Mouse (Mus musculus) limb, embryonic 12.5 days (tissue): ENCODE measurements around the gene Defa32. TPM values are rescaled to one million over a fixed set of nuclear protein-coding genes. Genes with fewer than 3 reads are reported as not detected.
"Not testable (repeated sequence)": the region's sequence is repeated elsewhere in the genome, so short reads cannot be mapped to it uniquely, and the experiment has no call there.

Source experiments
- ATAC-seq: fragments of 200-750 bp; cut with Nextera tagmentation; 2 replicates; pipeline ENCODE4 v1.8.0; 2017; ENCODE audit warnings: low read depth, moderate TSS enrichment; ENCODE audit not compliant: insufficient number of reproducible peaks, insufficient read depth, low FRiP score, low TSS enrichment
- H3K27ac ChIP-seq: fragments of 300-500 bp; sonication (generic); 2 replicates; pipeline ENCODE4 v1.5.1; 2016; ENCODE audit warnings: mild to moderate bottlenecking, moderate library complexity
- H3K27me3 ChIP-seq: fragments of 300-500 bp; sonication (generic); 2 replicates; pipeline ENCODE4 v1.6.1; 2016; ENCODE audit warnings: mild to moderate bottlenecking, moderate library complexity
- H3K36me3 ChIP-seq: fragments of 300-500 bp; sonication (generic); 2 replicates; pipeline ENCODE4 v1.6.1; 2016; ENCODE audit warnings: mild to moderate bottlenecking, moderate library complexity
- H3K4me1 ChIP-seq: fragments of 300-500 bp; sonication (generic); replicated peaks from 2 replicates; pipeline ENCODE4 v1.6.1; 2016
- H3K4me2 ChIP-seq: fragments of 300-500 bp; sonication (generic); 2 replicates; pipeline ENCODE4 v1.6.1; 2016; ENCODE audit warnings: mild to moderate bottlenecking, moderate library complexity
- H3K4me3 ChIP-seq: fragments of 300-500 bp; sonication (generic); replicated peaks from 2 replicates; pipeline ENCODE4 v1.5.1; 2016; ENCODE audit warnings: mild to moderate bottlenecking
- H3K9ac ChIP-seq: fragments of 300-500 bp; sonication (generic); replicated peaks from 2 replicates; pipeline ENCODE4 v1.6.1; 2016; ENCODE audit warnings: mild to moderate bottlenecking, moderate library complexity
- H3K9me3 ChIP-seq: fragments of 300-500 bp; sonication (generic); 2 replicates; pipeline ENCODE4 v1.6.1; 2016; ENCODE audit warnings: mild to moderate bottlenecking, moderate library complexity
- WGBS: fragments of 180-500 bp; shearing (Covaris S2); methylation state at CpG from one replicate; pipeline ENCODE4 v1.1.7; 2016; 5-methylcytosine and 5-hydroxymethylcytosine counted together
- polyA plus RNA-seq: library from polyadenylated mRNA; unstranded; fragments of >200 nt; fragmentation: Nextera tagmentation; extraction: Ambion mirVana; gene quantifications from 2 replicates; pipeline ENCODE4 v1.2.1, GENCODE M21; 2016

The Defa32 gene
- not detected in 2 replicates for polyA plus RNA-seq

- not testable (repeated sequence) for H3K9ac ChIP-seq, H3K4me2 ChIP-seq, H3K4me1 ChIP-seq, H3K4me3 ChIP-seq, ATAC-seq, H3K27me3 ChIP-seq, H3K9me3 ChIP-seq, H3K27ac ChIP-seq, H3K36me3 ChIP-seq
- no CpG with 5 or more reads among the region's 2 CpGs for WGBS
Measured at GRCm38 (mm10) chr8:21528732-21529131, at the start of gene Defa32. TSS of gene Defa32 (plus strand) at chr8:21529032.

GRCm38 (mm10) chr8:21508958-21509357, 19.9 kb upstream of the Defa32 start, which contains the start of gene Defa20:
TSS of gene Defa20 (plus strand) at chr8:21509258.
- not testable (repeated sequence) for H3K9me3 ChIP-seq, H3K4me1 ChIP-seq, ATAC-seq, H3K27me3 ChIP-seq, H3K27ac ChIP-seq, H3K9ac ChIP-seq, H3K36me3 ChIP-seq, H3K4me3 ChIP-seq, H3K4me2 ChIP-seq
- no CpG with 5 or more reads among the region's 2 CpGs for WGBS

GRCm38 (mm10) chr8:21565086-21565485, 36.3 kb downstream of the Defa32 start, which contains the start of gene Defa37:
TSS of gene Defa37 (plus strand) at chr8:21565386.
- H3K9me3 ChIP-seq, H3K4me2 ChIP-seq, H3K27me3 ChIP-seq, H3K27ac ChIP-seq, H3K36me3 ChIP-seq, H3K9ac ChIP-seq, H3K4me1 ChIP-seq, ATAC-seq, H3K4me3 ChIP-seq: not testable (repeated sequence)
- WGBS = no CpG with 5 or more reads among the region's 1 CpGs

Other genes starting within 250 kb of the Defa32 start
- gene Defa27, start 213.5 kb upstream of the Defa32 start, polyA plus RNA-seq = not detected in 2 replicates
- gene Defa29, start 202.0 kb upstream of the Defa32 start, polyA plus RNA-seq = not detected in 2 replicates
- not detected in 2 replicates for gene Defa2, start 150.5 kb upstream of the Defa32 start, polyA plus RNA-seq
- gene Defa33, start 137.2 kb upstream of the Defa32 start, polyA plus RNA-seq = not detected in 2 replicates
- not detected in 2 replicates for gene Defa36, start 101.6 kb upstream of the Defa32 start, polyA plus RNA-seq
- gene Gm7849, start 72.5 kb upstream of the Defa32 start, polyA plus RNA-seq = not detected in 2 replicates
- not detected in 2 replicates for gene Defa20, start 19.8 kb upstream of the Defa32 start, polyA plus RNA-seq
- not detected in 2 replicates for gene Defa37, start 36.4 kb downstream of the Defa32 start, polyA plus RNA-seq
- not detected in 2 replicates for gene Defa28, start 54.0 kb downstream of the Defa32 start, polyA plus RNA-seq
- not detected in 2 replicates for gene Gm7861, start 65.5 kb downstream of the Defa32 start, polyA plus RNA-seq
- gene Defa26, start 89.2 kb downstream of the Defa32 start, polyA plus RNA-seq = not detected in 2 replicates
- not detected in 2 replicates for gene Defa17, start 126.7 kb downstream of the Defa32 start, polyA plus RNA-seq
- not detected in 2 replicates for gene Defa34, start 136.8 kb downstream of the Defa32 start, polyA plus RNA-seq
- gene AY761184, start 174.6 kb downstream of the Defa32 start, polyA plus RNA-seq = not detected in 2 replicates
- gene Defa24, start 205.5 kb downstream of the Defa32 start, polyA plus RNA-seq = not detected in 2 replicates